Mouse (Mus musculus) frontal cortex, postnatal 25 days (tissue): Measurements from ENCODE around the gene Carf.
A peak's percentile ranks its signal among the peaks of the same experiment; 100 is the strongest.

Experiments
- DNase-seq, 2 experiments: peaks; one replicate each; pipeline ENCODE4 v3.0.0; 2022; ENCODE audit warnings: low spot score in 2 of 2

Carf gene

DNA sequence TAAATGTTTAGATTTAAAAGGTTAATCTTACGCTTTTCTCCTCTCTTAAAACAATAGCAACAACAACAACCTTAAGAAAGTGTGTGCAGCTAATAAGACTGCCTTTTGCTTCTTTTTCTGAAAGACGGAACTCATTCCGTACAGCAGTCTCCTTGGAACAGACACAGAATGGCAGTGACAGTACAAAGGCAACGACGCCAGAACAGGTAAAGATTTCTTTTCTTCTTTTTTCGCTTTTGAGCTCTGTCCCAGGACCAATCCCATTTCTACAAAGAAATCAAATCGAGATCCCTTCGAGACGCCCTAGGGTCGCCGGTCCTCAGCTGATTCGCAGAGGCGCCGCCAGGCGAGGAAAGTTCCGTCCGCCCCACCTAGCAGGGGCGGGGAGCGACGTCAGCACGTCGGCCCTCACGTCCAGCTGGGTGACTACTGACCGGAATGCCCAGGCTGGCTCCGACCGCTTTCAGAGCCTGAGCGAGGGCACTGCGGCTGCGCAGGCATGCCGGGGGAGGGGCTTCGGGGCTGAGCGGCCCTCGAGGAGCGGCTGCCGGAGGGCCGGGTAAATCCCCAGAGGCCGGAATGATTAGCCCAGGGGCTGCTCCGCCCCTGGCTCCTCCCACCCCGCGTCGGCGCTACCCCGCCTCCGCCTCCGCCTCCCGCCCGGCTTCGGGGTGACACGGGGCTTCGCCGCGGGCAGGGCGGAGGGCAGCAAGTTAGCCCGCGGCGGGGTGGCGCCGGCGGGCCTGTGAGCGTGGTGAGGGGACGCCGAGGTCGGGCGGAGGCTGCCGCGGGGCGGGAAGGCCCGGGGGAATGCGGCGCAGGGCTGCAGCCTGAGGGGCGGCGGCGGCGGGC, 82.1 kb downstream of the Carf start, which contains the start of gene Nbeal1:
Nbeal1 (plus strand) TSS at position 668 of the 852 bp plus-strand sequence.
- peak; percentile 93 to 97 for DNase-seq

DNA sequence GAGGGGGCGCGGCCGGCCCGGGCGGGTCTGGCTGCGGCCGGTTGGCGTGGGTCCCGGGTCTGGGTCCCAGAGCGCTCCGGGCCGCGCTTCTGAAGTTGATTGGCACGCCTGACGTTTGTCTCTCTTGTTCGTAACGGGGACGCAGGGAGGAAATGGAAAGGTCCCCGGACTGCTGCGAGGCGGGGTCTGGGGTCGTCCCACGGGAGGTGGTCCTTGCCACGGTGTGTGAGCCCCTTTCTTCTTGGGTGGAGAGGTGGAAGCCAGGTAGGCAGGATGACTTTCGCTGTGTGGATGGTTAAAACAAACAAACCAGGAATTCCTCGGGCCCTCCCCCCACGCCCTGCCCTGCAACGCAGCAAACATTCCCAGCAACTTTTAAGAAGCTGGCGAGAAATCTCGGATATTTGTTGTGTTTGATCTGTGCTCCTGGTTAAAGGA, 82.8 kb downstream of the Carf start:
- DNase-seq, result peak in 1 of 2 experiments; percentile 10

DNA sequence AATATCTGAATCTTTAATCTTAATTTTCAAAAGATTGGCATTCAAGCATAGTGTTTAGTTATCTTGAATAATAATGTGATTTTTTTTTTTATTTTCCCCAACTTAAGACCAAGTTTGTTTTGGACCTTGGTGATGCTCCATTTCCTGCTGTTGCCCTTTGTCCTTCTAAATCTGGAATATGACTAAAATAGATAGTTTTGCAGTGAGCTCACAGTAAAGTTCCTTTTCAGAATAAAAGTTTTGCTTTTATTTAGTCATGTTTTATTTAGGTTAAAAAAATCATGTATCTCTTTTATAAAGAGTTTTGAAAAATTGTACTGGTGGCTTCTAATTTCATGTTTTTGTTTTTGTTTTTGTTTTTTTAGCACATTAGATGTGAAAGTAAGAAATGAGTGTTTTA, 90.4 kb downstream of the Carf start:
- no peak for DNase-seq

DNA sequence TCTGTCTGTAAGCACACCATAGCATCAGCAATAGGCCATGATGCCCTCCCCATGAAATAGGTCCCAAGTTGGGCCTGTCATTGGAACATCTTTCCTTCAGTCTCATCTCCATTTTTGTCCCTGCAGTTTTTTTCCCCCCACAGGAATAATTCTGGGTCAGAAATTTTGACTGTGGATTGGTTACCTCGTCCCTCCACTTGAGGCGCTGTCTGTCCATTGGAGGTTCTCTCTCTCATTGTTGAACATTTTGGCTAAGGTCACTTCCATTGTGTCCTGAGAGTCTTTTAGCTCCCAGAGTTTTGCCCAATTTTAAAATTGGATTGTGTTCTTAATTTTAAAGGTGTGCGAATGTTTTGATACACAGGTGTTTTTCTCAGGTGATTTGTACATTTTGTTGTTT, 98.8 kb downstream of the Carf start:
- no peak for DNase-seq

DNA sequence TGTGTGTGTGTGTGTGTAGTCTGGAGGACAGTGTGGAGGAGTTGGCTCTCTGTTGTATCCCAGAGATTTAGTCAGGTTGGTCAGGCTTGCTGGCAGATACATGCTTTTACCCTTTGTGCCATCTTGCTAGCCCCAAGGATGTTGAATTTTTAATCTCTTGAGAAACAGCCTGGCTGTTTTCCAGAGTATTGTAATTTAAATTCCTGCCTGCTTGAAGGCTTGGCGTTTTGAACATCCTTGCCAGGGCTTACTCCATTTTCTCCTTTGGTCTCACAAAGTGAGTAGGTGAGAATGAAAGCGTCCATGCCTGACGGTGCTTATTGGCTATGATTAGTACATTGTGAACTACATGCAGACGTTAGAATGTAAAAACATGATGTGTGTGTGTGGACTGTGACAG, 101.0 kb downstream of the Carf start:
- no peak for DNase-seq
